Mouse (Mus musculus) adipocyte (in vitro differentiated cells): ENCODE measurements around the gene Slc5a10.
"Not testable (repeated sequence)": the region's sequence is repeated elsewhere in the genome, so short reads cannot be mapped to it uniquely, and the experiment has no call there.

Experiments
- DNase-seq: peaks from one replicate; pipeline ENCODE4 v3.0.0-alpha.2; 2016; ENCODE audit warnings: low spot score

Slc5a10 gene

GRCm38 (mm10) chr11:61647956-61648748 is 72.5 kb downstream of the Slc5a10 start:
- peak; percentile 55 for DNase-seq

GRCm38 (mm10) chr11:61647110-61647910 is 73.3 kb downstream of the Slc5a10 start:
- DNase-seq = no peak

- DNase-seq = no peak
Observed at GRCm38 (mm10) chr11:61646499-61647039, 74.1 kb downstream of the Slc5a10 start.

GRCm38 (mm10) chr11:61645357-61645857 is 75.2 kb downstream of the Slc5a10 start:
- no peak for DNase-seq

GRCm38 (mm10) chr11:61644576-61645326 is 75.9 kb downstream of the Slc5a10 start:
- no peak for DNase-seq

- DNase-seq = peak; percentile 27
Observed at GRCm38 (mm10) chr11:61643184-61643961, 77.3 kb downstream of the Slc5a10 start.

GRCm38 (mm10) chr11:61642106-61642505 is 78.5 kb downstream of the Slc5a10 start:
- peak; percentile 41 for DNase-seq

GRCm38 (mm10) chr11:61640585-61640984 is 80.0 kb downstream of the Slc5a10 start:
- DNase-seq = not testable (repeated sequence)

- no peak for DNase-seq
Observed at GRCm38 (mm10) chr11:61639601-61640177, 80.9 kb downstream of the Slc5a10 start.

- no peak for DNase-seq
Observed at GRCm38 (mm10) chr11:61638764-61639536, 81.7 kb downstream of the Slc5a10 start.

- no peak for DNase-seq
Observed at GRCm38 (mm10) chr11:61637856-61638255, 82.8 kb downstream of the Slc5a10 start.

GRCm38 (mm10) chr11:61637413-61637812 is 83.2 kb downstream of the Slc5a10 start:
- no peak for DNase-seq

GRCm38 (mm10) chr11:61636309-61636708 is 84.3 kb downstream of the Slc5a10 start:
- not testable (repeated sequence) for DNase-seq

GRCm38 (mm10) chr11:61629621-61630020 is 91.0 kb downstream of the Slc5a10 start:
- peak; percentile 50 for DNase-seq

GRCm38 (mm10) chr11:61626509-61626908 is 94.1 kb downstream of the Slc5a10 start:
- no peak for DNase-seq

- DNase-seq = no peak
Observed at GRCm38 (mm10) chr11:61625136-61625535, 95.5 kb downstream of the Slc5a10 start.
